Comparison of ENCODE assay signal across 7 mouse cellular contexts in genomic region chr2:112380131-112380530, GRCm38 (mm10). TPM values are rescaled to one million over a fixed set of nuclear protein-coding genes. Genes with fewer than 3 reads are reported as not detected.
DNase-seq lines count a peak whose midpoint lies in the region; ATAC-seq lines count a peak whose summit lies in the region.

No protein-coding gene starts in this region.

- H3K4me2 ChIP-seq in embryonic facial prominence, embryonic 15.5 days (replicated peaks) = peak overlapping the region; percentile 56
- H3K4me2 ChIP-seq in limb, embryonic 13.5 days (replicated peaks) = peak overlapping the region; percentile 72
- H3K4me2 ChIP-seq in stomach, embryonic 16.5 days (ENCODE audit: low read depth, low read length) = peak overlapping the region; percentile 72

- H3K27ac ChIP-seq in embryonic facial prominence, embryonic 15.5 days (replicated peaks) = no peak overlapping the region
- no peak overlapping the region for H3K27ac ChIP-seq in limb, embryonic 13.5 days
- no peak overlapping the region for H3K27ac ChIP-seq in stomach, embryonic 16.5 days (ENCODE audit: low read length)

- peaks cover 59% of the 10 kb centered on the region for H3K4me1 ChIP-seq in megakaryocyte, embryonic 14.5 days
- H3K4me1 ChIP-seq in embryonic facial prominence, embryonic 15.5 days = peaks cover 7% of the 10 kb centered on the region; the same call in 1 of the 2 replicates
- peaks cover 13% of the 10 kb centered on the region for H3K4me1 ChIP-seq in limb, embryonic 13.5 days
- H3K4me1 ChIP-seq in stomach, embryonic 16.5 days (ENCODE audit: control insufficient read depth, insufficient read depth, low read length) = peaks cover 10% of the 10 kb centered on the region; the same call in 1 of the 2 replicates

- H3K4me3 ChIP-seq in megakaryocyte, embryonic 14.5 days (replicated peaks) = peak overlapping the region; percentile 95
- peak overlapping the region; percentile 67 for H3K4me3 ChIP-seq in embryonic facial prominence, embryonic 15.5 days (replicated peaks)
- H3K4me3 ChIP-seq in limb, embryonic 13.5 days = peak overlapping the region; percentile 94
- peak overlapping the region; percentile 95 for H3K4me3 ChIP-seq in stomach, embryonic 16.5 days (replicated peaks; ENCODE audit: low read length)

- H3K9me3 ChIP-seq in megakaryocyte, embryonic 14.5 days = no peaks in the 10 kb centered on the region
- no peaks in the 10 kb centered on the region for H3K9me3 ChIP-seq in embryonic facial prominence, embryonic 15.5 days (replicated peaks)
- H3K9me3 ChIP-seq in limb, embryonic 13.5 days = no peaks in the 10 kb centered on the region
- no peaks in the 10 kb centered on the region for H3K9me3 ChIP-seq in stomach, embryonic 16.5 days (replicated peaks; ENCODE audit: control insufficient read depth, low read length)

- ATAC-seq in megakaryocyte, adult 5-6 weeks (ENCODE audit: poor library complexity, severe bottlenecking) = no peak
- no peak for ATAC-seq in embryonic facial prominence, embryonic 15.5 days (ENCODE audit: insufficient number of reproducible peaks, low FRiP score, low TSS enrichment, low read depth)
- ATAC-seq in limb, embryonic 13.5 days (ENCODE audit: low FRiP score, low read depth) = no peak
- ATAC-seq in stomach, embryonic 16.5 days (ENCODE audit: insufficient read depth, low FRiP score) = no peak
- ATAC-seq in monocyte, adult 5-6 weeks (replicated peaks; ENCODE audit: insufficient number of reproducible peaks, low FRiP score, low TSS enrichment, poor library complexity, severe bottlenecking) = no peak

- H3K9ac ChIP-seq in embryonic facial prominence, embryonic 15.5 days = peak overlapping the region; percentile 71
- H3K9ac ChIP-seq in limb, embryonic 13.5 days = peak overlapping the region; percentile 92
- H3K9ac ChIP-seq in stomach, embryonic 16.5 days (ENCODE audit: low read length) = peak overlapping the region; percentile 98

- 31% methylated on average over 8 of the region's 8 CpGs for WGBS in embryonic facial prominence, embryonic 15.5 days
- WGBS in limb, embryonic 13.5 days = 48% methylated on average over 8 of the region's 8 CpGs
- whole genome bisulfite sequencing in stomach, embryonic 16.5 days = 30% methylated on average over 8 of the region's 8 CpGs

- DNase-seq in gastrocnemius, adult 8-10 months (ENCODE audit: low spot score in 2 of 2) = no peak

- peaks cover 4% of the 10 kb centered on the region for H3K27me3 ChIP-seq in megakaryocyte, embryonic 14.5 days (replicated peaks)
- H3K27me3 ChIP-seq in embryonic facial prominence, embryonic 15.5 days = no peaks in the 10 kb centered on the region
- peaks cover 3% of the 10 kb centered on the region; the same call in 1 of the 2 replicates for H3K27me3 ChIP-seq in limb, embryonic 13.5 days
- H3K27me3 ChIP-seq in stomach, embryonic 16.5 days (ENCODE audit: control insufficient read depth, insufficient read depth, low read length) = no peaks in the 10 kb centered on the region

- H3K36me3 ChIP-seq in megakaryocyte, embryonic 14.5 days (replicated peaks; ENCODE audit: low read length) = peaks cover 8% of the 10 kb centered on the region
- H3K36me3 ChIP-seq in embryonic facial prominence, embryonic 15.5 days = no peaks in the 10 kb centered on the region
- 0 out of 2 replicates have a peak, but pooled peaks cover 5% of the 10 kb centered on the region for H3K36me3 ChIP-seq in limb, embryonic 13.5 days
- H3K36me3 ChIP-seq in stomach, embryonic 16.5 days (ENCODE audit: control insufficient read depth, insufficient read depth, low read length) = no peaks in the 10 kb centered on the region

RNA-seq across cellular contexts. Expression of gene Katnbl1, which starts 1.1 kb away (rescaled TPM):
- polyA plus RNA-seq in megakaryocyte, embryonic 14.5 days (2012; ENCODE audit: insufficient read depth, low replicate concordance) = 1.9 TPM in 1 of 2 replicates, not detected in the other
- total RNA-seq in megakaryocyte, adult 5-6 weeks (2015) = 21.0 and 21.8 TPM in 2 replicates
- total RNA-seq in megakaryocyte, adult 5-6 weeks (2017) = 17.0 TPM in 2 replicates
- 49.0 and 50.4 TPM in 2 replicates for polyA plus RNA-seq in embryonic facial prominence, embryonic 15.5 days (2015; fragmentation: Nextera tagmentation; extraction: Ambion mirVana)
- polyA plus RNA-seq in limb, embryonic 13.5 days (2015; fragmentation: Nextera tagmentation; extraction: Ambion mirVana) = 48.4 and 53.0 TPM in 2 replicates
- 39.8 and 46.9 TPM in 2 replicates for polyA plus RNA-seq in stomach, embryonic 16.5 days (2015; fragmentation: Nextera tagmentation; extraction: Ambion mirVana)
- 1 to 10 TPM; 1.7 to 4.3 (median 2.0) TPM for total RNA-seq in gastrocnemius, adult 8-10 months (2022)
- total RNA-seq in monocyte, adult 5-6 weeks (2017) = 11.0 to 20.2 TPM (median 14.8 TPM) in 3 replicates

RNA-seq across cellular contexts. Expression of gene Emc4, which starts 12.3 kb away (rescaled TPM):
- 23.7 and 66.1 TPM in 2 replicates for polyA plus RNA-seq in megakaryocyte, embryonic 14.5 days (2012; ENCODE audit: insufficient read depth, low replicate concordance)
- total RNA-seq in megakaryocyte, adult 5-6 weeks (2015) = 60.0 and 65.6 TPM in 2 replicates
- 39.5 and 39.9 TPM in 2 replicates for total RNA-seq in megakaryocyte, adult 5-6 weeks (2017)
- 124 and 127 TPM in 2 replicates for polyA plus RNA-seq in embryonic facial prominence, embryonic 15.5 days (2015; fragmentation: Nextera tagmentation; extraction: Ambion mirVana)
- polyA plus RNA-seq in limb, embryonic 13.5 days (2015; fragmentation: Nextera tagmentation; extraction: Ambion mirVana) = 114 and 116 TPM in 2 replicates
- polyA plus RNA-seq in stomach, embryonic 16.5 days (2015; fragmentation: Nextera tagmentation; extraction: Ambion mirVana) = 107 and 115 TPM in 2 replicates
- 10 to 100 TPM; 72.9 to 76.0 (median 73.7) TPM for total RNA-seq in gastrocnemius, adult 8-10 months (2022)
- 33.5 to 44.1 TPM (median 34.3 TPM) in 3 replicates for total RNA-seq in monocyte, adult 5-6 weeks (2017)

Comparison
In these comparisons a context has a peak if more than half of its experiments do, and no peak if none do; other contexts are left out.
1. RNA of gene Katnbl1, which starts 1.1 kb away (polyA plus RNA-seq): 48.4 to 53.0 TPM in limb, embryonic 13.5 days, 49.0 to 50.4 TPM in embryonic facial prominence, embryonic 15.5 days and 39.8 to 46.9 TPM in stomach, embryonic 16.5 days; 1.9 TPM in megakaryocyte, embryonic 14.5 days; every median in the first group is over 10 times any median in the second.
2. Peak in every context shown above with its lines, with median percentiles within 50 percentile points of each other: H3K4me3 ChIP-seq, H3K4me2 ChIP-seq and H3K9ac ChIP-seq.